Mouse (Mus musculus): ENCODE measurements around the gene Tmem216. TPM values are rescaled to one million over a fixed set of nuclear protein-coding genes. Genes with fewer than 3 reads are reported as not detected.

Gene Tmem216
- polyA plus RNA-seq, 1 experiment from 2014 or later, result 39.8 TPM

- WGBS, result 90% methylated on average over 6 of the region's 6 CpGs
- no peak for ATAC-seq (ENCODE audit: low read depth)
- no peaks in the 10 kb centered on the region for H3K9me3 ChIP-seq (ENCODE audit: control insufficient read depth, low read length)
- H3K36me3 ChIP-seq (ENCODE audit: control insufficient read depth, insufficient read depth, low read length), result peaks cover 2% of the 10 kb centered on the region; the same call in 1 of the 2 replicates
- H3K4me3 ChIP-seq (ENCODE audit: low read length), result no peak overlapping the region
- no peaks in the 10 kb centered on the region for H3K4me1 ChIP-seq (replicated peaks; ENCODE audit: control insufficient read depth, insufficient read depth, low read length)
- no peak overlapping the region for H3K9ac ChIP-seq (ENCODE audit: low read length)
- no peaks in the 10 kb centered on the region for H3K27me3 ChIP-seq (ENCODE audit: control insufficient read depth, insufficient read depth, low read depth, low read length)
- no peak overlapping the region for H3K4me2 ChIP-seq (ENCODE audit: low read depth, low read length)
- H3K27ac ChIP-seq (ENCODE audit: low read length), result no peak overlapping the region
Observed at GRCm38 (mm10) chr19:10591659-10592377, 35.8 kb upstream of the Tmem216 start.

- H3K9me3 ChIP-seq (ENCODE audit: control insufficient read depth, low read length), result no peaks in the 10 kb centered on the region
- H3K9ac ChIP-seq (ENCODE audit: low read length), result no peak overlapping the region
- ATAC-seq (ENCODE audit: low read depth), result no peak
- H3K36me3 ChIP-seq (ENCODE audit: control insufficient read depth, insufficient read depth, low read length), result peaks cover 2% of the 10 kb centered on the region; the same call in 1 of the 2 replicates
- no peak overlapping the region for H3K4me2 ChIP-seq (ENCODE audit: low read depth, low read length)
- no peaks in the 10 kb centered on the region for H3K4me1 ChIP-seq (replicated peaks; ENCODE audit: control insufficient read depth, insufficient read depth, low read length)
- 71% methylated on average over 3 of the region's 3 CpGs for WGBS
- no peak overlapping the region for H3K4me3 ChIP-seq (ENCODE audit: low read length)
- H3K27me3 ChIP-seq (ENCODE audit: control insufficient read depth, insufficient read depth, low read depth, low read length), result no peaks in the 10 kb centered on the region
- no peak overlapping the region for H3K27ac ChIP-seq (ENCODE audit: low read length)
Observed at GRCm38 (mm10) chr19:10590301-10590700, 34.3 kb upstream of the Tmem216 start.

DNA sequence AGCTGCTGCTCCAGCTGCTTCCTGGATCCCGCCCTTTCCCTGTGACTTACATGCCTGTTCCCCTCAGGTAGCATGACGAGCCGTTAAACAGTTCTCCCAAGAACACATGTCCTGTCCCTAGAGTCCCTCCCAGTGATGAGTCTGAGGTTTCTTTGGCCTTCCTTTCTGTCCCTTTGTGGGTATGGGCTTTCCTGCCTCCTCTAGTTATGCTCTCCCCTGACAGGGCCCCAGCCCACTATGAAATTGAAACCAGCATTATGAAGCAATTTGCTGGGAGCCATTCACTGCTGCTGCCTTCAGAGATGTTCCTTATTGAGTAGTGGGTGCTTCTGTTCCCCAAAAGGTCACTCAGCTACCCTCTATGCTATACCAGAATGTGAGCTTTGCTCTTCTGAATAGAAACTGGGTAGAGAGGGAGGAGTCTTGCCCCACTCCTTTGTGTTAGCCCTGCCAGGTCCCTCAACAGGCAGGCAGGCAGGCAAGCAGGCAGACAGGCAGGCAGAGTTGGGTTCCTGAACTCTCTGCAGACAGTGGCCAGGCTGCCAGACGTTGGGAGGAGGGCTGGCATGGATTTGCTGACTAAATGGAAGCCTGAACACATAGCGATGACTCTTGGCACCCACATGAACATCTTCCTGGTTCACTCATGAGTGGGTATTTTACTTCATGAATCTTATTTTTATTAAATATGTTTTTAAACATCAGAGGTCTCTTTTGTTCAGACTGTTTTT lies 33.3 kb upstream of the Tmem216 start:
- ATAC-seq (ENCODE audit: low read depth), result no peak
- Histone ChIP-seq H3K27me3 (ENCODE audit: control insufficient read depth, insufficient read depth, low read depth, low read length) (no peaks in the 10 kb centered on the region), H3K4me1 (replicated peaks; ENCODE audit: control insufficient read depth, insufficient read depth, low read length) (no peaks in the 10 kb centered on the region), H3K9me3 (ENCODE audit: control insufficient read depth, low read length) (no peaks in the 10 kb centered on the region), H3K36me3 (ENCODE audit: control insufficient read depth, insufficient read depth, low read length) (peaks cover 2% of the 10 kb centered on the region; the same call in 1 of the 2 replicates), H3K4me2 (ENCODE audit: low read depth, low read length) (no peak overlapping the region), H3K27ac (ENCODE audit: low read length) (no peak overlapping the region), H3K9ac (ENCODE audit: low read length) (no peak overlapping the region), H3K4me3 (ENCODE audit: low read length) (no peak overlapping the region)
- 63% methylated on average over 5 of the region's 5 CpGs for WGBS

DNA sequence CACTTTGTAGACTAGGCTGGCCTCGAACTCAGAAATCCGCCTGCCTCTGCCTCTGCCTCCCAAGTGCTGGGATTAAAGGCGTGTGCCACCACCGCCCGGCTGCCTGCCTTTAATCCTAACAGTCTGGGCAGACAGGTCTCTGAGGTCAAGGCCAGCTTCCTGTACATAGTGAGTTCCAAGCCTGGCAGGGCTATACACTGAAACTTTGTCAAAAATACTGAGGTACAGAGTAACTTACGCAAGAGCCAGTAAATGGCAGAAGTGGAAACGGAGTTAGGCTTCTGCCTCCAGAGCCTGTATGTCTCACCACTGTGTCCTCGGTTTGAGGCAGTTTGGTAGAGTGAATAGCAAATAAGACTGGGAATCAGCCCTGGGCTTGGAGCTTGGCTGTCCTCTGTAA lies 31.2 kb upstream of the Tmem216 start:
- H3K4me3 ChIP-seq (ENCODE audit: low read length), result no peak overlapping the region
- no peaks in the 10 kb centered on the region for H3K27me3 ChIP-seq (ENCODE audit: control insufficient read depth, insufficient read depth, low read depth, low read length)
- no peak overlapping the region for H3K9ac ChIP-seq (ENCODE audit: low read length)
- H3K4me2 ChIP-seq (ENCODE audit: low read depth, low read length), result no peak overlapping the region
- H3K9me3 ChIP-seq (ENCODE audit: control insufficient read depth, low read length), result no peaks in the 10 kb centered on the region
- no peaks in the 10 kb centered on the region for H3K4me1 ChIP-seq (replicated peaks; ENCODE audit: control insufficient read depth, insufficient read depth, low read length)
- H3K27ac ChIP-seq (ENCODE audit: low read length), result no peak overlapping the region
- H3K36me3 ChIP-seq (ENCODE audit: control insufficient read depth, insufficient read depth, low read length), result peaks cover 4% of the 10 kb centered on the region; the same call in 1 of the 2 replicates
- ATAC-seq (ENCODE audit: low read depth), result no peak
- 86% methylated on average over 6 of the region's 8 CpGs for WGBS

DNA sequence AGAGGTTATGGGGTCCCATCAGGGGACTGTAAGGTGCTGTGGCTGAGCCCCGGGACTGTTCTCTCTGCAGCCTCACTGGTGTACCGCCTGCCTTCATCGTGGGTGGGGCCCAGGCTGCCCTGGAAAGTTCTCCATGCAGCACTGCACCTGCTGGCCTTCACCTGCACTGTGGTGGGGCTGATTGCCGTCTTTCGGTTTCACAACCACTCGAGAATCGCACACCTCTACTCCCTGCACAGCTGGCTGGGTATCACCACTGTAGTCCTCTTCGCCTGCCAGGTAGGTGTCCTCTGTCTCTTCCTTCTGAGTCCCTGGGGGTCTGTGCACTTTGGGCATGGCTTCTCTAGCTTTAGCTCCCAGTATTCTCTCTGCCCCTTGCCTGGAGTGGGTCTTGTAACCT lies 29.1 kb upstream of the Tmem216 start:
- Histone ChIP-seq H3K9ac (ENCODE audit: low read length) (no peak overlapping the region), H3K4me2 (ENCODE audit: low read depth, low read length) (no peak overlapping the region), H3K36me3 (ENCODE audit: control insufficient read depth, insufficient read depth, low read length) (peaks cover 4% of the 10 kb centered on the region; the same call in 1 of the 2 replicates), H3K4me1 (replicated peaks; ENCODE audit: control insufficient read depth, insufficient read depth, low read length) (no peaks in the 10 kb centered on the region), H3K27ac (ENCODE audit: low read length) (no peak overlapping the region), H3K27me3 (ENCODE audit: control insufficient read depth, insufficient read depth, low read depth, low read length) (no peaks in the 10 kb centered on the region), H3K4me3 (ENCODE audit: low read length) (no peak overlapping the region), H3K9me3 (ENCODE audit: control insufficient read depth, low read length) (no peaks in the 10 kb centered on the region)
- WGBS, result 83% methylated on average over 8 of the region's 8 CpGs
- ATAC-seq (ENCODE audit: low read depth), result no peak

- Histone ChIP-seq H3K27me3 (ENCODE audit: control insufficient read depth, insufficient read depth, low read depth, low read length) (no peaks in the 10 kb centered on the region), H3K36me3 (ENCODE audit: control insufficient read depth, insufficient read depth, low read length) (peaks cover 4% of the 10 kb centered on the region; the same call in 1 of the 2 replicates), H3K4me2 (ENCODE audit: low read depth, low read length) (no peak overlapping the region), H3K27ac (ENCODE audit: low read length) (no peak overlapping the region), H3K9me3 (ENCODE audit: control insufficient read depth, low read length) (no peaks in the 10 kb centered on the region), H3K4me3 (ENCODE audit: low read length) (no peak overlapping the region), H3K4me1 (replicated peaks; ENCODE audit: control insufficient read depth, insufficient read depth, low read length) (peaks cover 2% of the 10 kb centered on the region; the same call in 1 of the 2 replicates), H3K9ac (ENCODE audit: low read length) (no peak overlapping the region)
- WGBS, result 51% methylated on average over 7 of the region's 7 CpGs
- ATAC-seq (ENCODE audit: low read depth), result no peak
Observed at GRCm38 (mm10) chr19:10583550-10584146, 27.6 kb upstream of the Tmem216 start.

GRCm38 (mm10) chr19:10581984-10582383 lies 25.9 kb upstream of the Tmem216 start:
- WGBS, result 75% methylated on average over 6 of the region's 6 CpGs
- H3K9ac ChIP-seq (ENCODE audit: low read length), result no peak overlapping the region
- H3K4me2 ChIP-seq (ENCODE audit: low read depth, low read length), result no peak overlapping the region
- no peaks in the 10 kb centered on the region for H3K27me3 ChIP-seq (ENCODE audit: control insufficient read depth, insufficient read depth, low read depth, low read length)
- ATAC-seq (ENCODE audit: low read depth), result no peak
- no peak overlapping the region for H3K4me3 ChIP-seq (ENCODE audit: low read length)
- no peak overlapping the region for H3K27ac ChIP-seq (ENCODE audit: low read length)
- H3K9me3 ChIP-seq (ENCODE audit: control insufficient read depth, low read length), result no peaks in the 10 kb centered on the region
- H3K36me3 ChIP-seq (ENCODE audit: control insufficient read depth, insufficient read depth, low read length), result peaks cover 2% of the 10 kb centered on the region; the same call in 1 of the 2 replicates
- H3K4me1 ChIP-seq (replicated peaks; ENCODE audit: control insufficient read depth, insufficient read depth, low read length), result peaks cover 9% of the 10 kb centered on the region

DNA sequence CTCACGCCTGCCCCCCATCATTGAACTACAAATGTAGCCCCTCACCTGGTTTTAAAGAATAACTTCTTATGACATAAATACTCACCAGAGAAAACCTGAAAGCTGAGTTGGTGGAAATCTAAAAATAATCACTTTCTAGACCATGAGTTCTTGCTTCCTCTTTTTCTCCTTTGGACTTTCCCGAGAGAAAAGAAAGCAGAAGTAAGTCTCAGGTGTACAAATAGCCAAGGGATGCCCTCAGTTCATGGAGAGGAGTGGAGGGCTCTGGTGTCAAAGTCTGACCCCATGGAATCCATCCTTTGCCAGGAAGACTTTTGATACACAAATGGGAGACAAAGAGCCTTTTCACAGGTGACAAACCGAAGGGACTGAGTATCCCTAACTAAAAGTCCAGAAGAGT lies 24.7 kb upstream of the Tmem216 start:
- Histone ChIP-seq H3K4me3 (ENCODE audit: low read length) (no peak overlapping the region), H3K27me3 (ENCODE audit: control insufficient read depth, insufficient read depth, low read depth, low read length) (no peaks in the 10 kb centered on the region), H3K36me3 (ENCODE audit: control insufficient read depth, insufficient read depth, low read length) (peaks cover 2% of the 10 kb centered on the region; the same call in 1 of the 2 replicates), H3K9me3 (ENCODE audit: control insufficient read depth, low read length) (no peaks in the 10 kb centered on the region), H3K4me2 (ENCODE audit: low read depth, low read length) (no peak overlapping the region), H3K27ac (ENCODE audit: low read length) (no peak overlapping the region), H3K9ac (ENCODE audit: low read length) (no peak overlapping the region), H3K4me1 (replicated peaks; ENCODE audit: control insufficient read depth, insufficient read depth, low read length) (peaks cover 14% of the 10 kb centered on the region)
- ATAC-seq (ENCODE audit: low read depth), result no peak
- WGBS, result 79% methylated on average over 3 of the region's 3 CpGs

- no peak overlapping the region for H3K9ac ChIP-seq (ENCODE audit: low read length)
- no peak overlapping the region for H3K4me2 ChIP-seq (ENCODE audit: low read depth, low read length)
- H3K9me3 ChIP-seq (ENCODE audit: control insufficient read depth, low read length), result no peaks in the 10 kb centered on the region
- H3K36me3 ChIP-seq (ENCODE audit: control insufficient read depth, insufficient read depth, low read length), result peaks cover 3% of the 10 kb centered on the region; the same call in 1 of the 2 replicates
- WGBS, result 71% methylated on average over 3 of the region's 3 CpGs
- no peak for ATAC-seq (ENCODE audit: low read depth)
- no peak overlapping the region for H3K27ac ChIP-seq (ENCODE audit: low read length)
- H3K4me3 ChIP-seq (ENCODE audit: low read length), result no peak overlapping the region
- H3K27me3 ChIP-seq (ENCODE audit: control insufficient read depth, insufficient read depth, low read depth, low read length), result no peaks in the 10 kb centered on the region
- H3K4me1 ChIP-seq (replicated peaks; ENCODE audit: control insufficient read depth, insufficient read depth, low read length), result peaks cover 14% of the 10 kb centered on the region
Observed at GRCm38 (mm10) chr19:10580102-10580501, 24.1 kb upstream of the Tmem216 start.
